Mouse (Mus musculus) CD4-positive helper T cell, adult 2 months (primary cell): ENCODE data around the gene Rcan2.

Experiments used
- DNase-seq: peaks from one replicate; pipeline ENCODE4 v3.0.0-alpha.2; 2012; ENCODE audit warnings: low read depth, missing footprints, low spot score

The Rcan2 gene

GRCm38 (mm10) chr17:43801077-43801476 lies at the start of gene Rcan2:
Rcan2 (plus strand) TSS chr17:43801351.
- no peak for DNase-seq

DNA sequence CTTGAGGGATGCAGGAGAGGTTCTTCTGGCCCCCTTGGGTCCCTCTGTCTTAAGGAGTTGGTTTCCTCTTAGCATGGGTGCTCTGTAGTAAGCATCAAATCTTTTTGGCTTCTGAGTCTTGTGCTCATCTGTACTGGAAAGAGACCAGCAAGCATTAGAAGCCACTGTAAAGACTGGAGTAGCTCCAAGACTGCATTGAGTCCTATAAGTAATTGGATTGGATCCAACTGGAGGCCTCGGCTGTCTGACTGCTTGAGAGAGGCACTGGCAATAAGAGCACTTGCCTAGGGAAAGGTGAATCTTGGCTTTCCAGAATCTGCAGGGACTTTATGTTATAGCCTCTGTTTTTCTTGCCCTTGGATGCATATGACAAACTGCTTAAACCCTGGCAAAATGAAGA lies 48.3 kb upstream of the Rcan2 start:
- no peak for DNase-seq

GRCm38 (mm10) chr17:43754687-43755086 lies 46.5 kb upstream of the Rcan2 start:
- DNase-seq, result no peak

GRCm38 (mm10) chr17:43758607-43759259 lies 42.4 kb upstream of the Rcan2 start:
- DNase-seq, result no peak

DNA sequence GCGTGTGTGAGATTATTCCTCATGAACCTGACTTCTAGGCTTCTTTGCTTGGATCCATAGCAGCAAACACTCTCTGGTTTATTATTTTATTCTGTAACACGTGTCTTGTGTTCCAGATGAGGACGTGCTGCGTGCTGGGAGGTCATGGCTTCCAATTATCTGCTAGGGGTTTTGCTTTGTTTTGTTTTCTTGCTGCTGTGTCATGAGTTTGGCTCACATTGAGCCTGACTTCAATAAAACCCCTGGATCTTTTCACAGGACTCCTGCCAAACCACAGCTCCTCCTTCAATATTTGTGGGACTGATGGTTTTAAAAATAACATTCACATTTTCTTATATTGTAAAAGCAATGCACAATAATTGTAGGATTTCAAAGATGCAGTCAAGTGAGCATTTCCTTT lies 16.6 kb upstream of the Rcan2 start:
- DNase-seq, result no peak

DNA sequence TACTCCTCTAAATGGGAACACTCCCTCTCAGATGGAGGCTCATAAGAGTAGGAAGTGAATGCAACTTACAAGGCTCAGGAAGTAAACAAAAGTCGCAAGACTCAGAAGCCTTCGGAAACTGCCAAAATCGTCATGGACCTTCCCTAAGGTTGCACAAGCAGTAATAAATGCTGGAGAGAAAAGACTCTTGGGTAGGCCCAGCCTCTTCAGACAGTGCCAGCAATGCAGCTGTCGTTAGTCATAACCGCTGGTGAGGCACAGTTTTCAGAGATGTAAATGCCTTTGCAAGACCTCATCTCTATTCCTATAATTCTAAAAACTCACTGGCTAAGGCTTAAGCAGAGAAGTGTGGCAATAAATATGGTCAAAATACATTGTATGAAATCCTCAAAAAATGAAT lies 12.9 kb upstream of the Rcan2 start:
- no peak for DNase-seq

DNA sequence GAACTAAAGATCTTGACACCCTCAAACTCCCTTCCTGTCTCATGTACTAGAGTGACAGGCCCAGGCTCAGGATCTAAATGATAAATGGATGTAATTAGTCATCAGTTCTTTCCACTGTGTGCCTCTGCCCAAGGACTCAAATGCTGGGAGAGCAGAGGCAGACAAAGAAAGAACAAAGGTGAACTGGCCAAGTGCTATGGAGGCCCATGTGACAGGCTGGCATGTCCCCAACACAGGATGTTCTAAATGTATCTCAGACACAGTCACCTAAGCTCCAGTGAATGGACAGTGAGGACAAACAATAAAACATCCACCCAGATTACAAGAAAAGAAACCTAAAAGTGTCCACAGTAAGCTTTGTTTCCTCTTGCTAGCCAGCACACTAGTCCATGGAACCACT lies 11.8 kb upstream of the Rcan2 start:
- no peak for DNase-seq

DNA sequence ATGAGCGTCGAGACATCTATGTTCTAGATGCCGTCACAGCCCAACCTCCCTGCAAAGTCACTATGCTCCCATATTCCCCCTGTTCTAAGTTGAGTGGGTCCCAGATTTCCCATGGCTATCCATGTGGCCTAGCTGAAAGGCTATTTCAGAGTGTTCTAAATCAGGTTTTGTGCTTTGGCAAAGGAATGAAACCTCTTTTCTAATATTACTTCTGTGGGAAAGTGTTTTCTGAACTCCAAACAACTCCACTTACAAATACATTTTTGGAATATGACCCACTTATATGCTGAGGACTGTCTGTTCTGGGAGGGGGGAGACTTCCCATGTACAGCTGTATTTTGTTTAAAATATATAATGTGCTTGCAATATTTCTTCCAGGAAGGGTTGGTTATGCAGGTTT lies 9.4 kb upstream of the Rcan2 start:
- no peak for DNase-seq

GRCm38 (mm10) chr17:43794731-43795280 lies 6.3 kb upstream of the Rcan2 start:
- DNase-seq, result no peak

DNA sequence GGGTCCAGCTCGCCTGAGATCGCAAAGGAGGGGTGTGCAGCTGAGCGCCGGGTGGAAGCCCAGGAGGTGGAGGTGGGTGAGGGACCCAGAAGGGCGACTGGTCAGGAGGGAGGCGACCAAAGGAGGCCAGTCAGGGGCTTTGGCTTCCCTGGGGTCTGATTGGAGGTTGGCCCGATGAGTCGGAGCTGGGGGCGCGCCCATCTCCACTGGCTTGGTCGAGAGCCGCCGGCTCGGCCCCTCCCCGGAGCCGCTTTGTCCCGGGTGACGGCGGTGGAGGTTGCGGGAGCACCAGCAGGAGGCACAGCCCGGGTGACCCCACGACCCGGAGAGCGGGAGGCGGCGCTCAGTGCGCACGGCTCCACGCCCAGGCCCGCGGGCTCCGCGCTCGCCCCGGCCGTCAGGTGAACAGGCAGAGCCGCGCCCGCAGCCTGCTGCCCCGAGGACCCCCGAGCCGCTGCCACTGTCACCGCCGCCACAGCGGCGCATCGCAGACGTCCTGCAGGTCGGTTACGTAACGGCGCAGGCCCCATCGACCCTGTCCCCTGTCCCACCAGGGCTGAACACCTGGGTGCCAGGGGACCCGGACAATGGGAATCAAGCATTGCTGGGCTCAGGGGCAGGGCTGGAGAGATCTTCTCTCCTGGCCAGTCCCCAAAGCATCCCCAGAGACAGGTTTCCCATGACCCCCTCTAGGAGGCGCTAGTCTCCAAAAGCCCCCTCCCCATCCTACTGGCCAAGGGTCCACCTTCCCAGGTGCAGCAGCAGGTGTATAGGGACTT lies 633 bp downstream of the Rcan2 start:
- DNase-seq, result no peak

- DNase-seq, result no peak
Observed at GRCm38 (mm10) chr17:43802414-43802813, 1.3 kb downstream of the Rcan2 start.

DNA sequence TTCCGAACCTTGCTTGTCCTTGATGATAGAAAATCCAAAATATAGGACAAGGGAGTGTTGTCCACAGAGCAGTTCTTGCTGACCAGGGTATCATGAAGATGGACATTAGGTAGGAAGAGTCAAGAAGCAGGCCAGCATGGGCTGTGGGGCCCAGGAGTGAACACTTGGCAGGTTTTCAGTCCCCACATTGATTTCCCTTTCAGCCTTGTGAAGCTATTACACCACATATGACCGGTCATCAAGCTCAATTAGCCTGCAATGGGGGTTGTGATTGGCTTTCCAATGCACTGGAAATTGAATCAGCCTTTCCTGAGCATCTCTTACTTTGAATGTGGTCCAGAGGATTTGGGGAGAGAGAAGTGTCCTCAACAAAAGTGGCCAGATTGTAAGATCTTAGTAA lies 2.0 kb downstream of the Rcan2 start:
- no peak for DNase-seq

DNA sequence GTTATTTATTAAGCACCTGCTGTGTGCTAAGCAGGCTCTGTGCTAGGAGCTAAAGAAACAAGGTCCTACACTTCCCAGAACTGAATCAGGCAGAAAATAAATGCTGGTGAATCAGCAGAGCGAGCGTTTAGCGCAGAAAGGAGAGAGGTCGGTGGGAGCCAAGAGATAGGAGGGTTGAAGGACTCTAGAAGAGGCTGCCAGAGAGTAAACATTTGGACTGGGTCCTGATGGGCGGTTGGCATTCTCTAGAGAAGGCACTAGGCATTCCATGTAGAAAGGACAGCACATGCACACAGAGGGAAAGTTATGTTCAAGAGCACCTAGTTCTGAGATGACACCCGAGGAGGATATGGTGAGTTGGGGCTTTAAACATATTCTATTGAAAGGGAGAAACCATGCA lies 2.6 kb downstream of the Rcan2 start:
- no peak for DNase-seq

- no peak for DNase-seq
Observed at GRCm38 (mm10) chr17:43806841-43807240, 5.7 kb downstream of the Rcan2 start.

GRCm38 (mm10) chr17:43811453-43811852 lies 10.3 kb downstream of the Rcan2 start:
- DNase-seq, result no peak

- DNase-seq, result no peak
Observed at GRCm38 (mm10) chr17:43815376-43815775, 14.2 kb downstream of the Rcan2 start.

DNA sequence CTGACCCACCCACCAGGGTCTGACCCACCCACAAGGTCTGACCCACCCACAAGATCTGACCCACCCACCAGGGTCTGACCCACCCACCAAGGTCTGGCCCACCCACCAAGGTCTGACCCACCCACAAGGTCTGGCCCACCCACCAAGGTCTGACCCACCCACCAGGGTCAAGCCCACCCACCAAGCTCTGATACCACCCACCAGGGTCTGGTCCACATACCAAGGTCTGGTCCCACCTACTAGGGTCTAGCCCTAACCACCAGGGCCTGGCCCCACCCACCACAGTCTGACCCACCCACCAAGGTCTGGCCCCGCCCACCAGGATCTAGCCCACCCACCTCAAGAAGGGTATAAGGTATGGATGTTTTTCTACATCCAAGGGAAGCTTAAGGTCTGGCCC lies 15.3 kb downstream of the Rcan2 start:
- no peak for DNase-seq

GRCm38 (mm10) chr17:43817171-43817570 lies 16.0 kb downstream of the Rcan2 start:
- no peak for DNase-seq

DNA sequence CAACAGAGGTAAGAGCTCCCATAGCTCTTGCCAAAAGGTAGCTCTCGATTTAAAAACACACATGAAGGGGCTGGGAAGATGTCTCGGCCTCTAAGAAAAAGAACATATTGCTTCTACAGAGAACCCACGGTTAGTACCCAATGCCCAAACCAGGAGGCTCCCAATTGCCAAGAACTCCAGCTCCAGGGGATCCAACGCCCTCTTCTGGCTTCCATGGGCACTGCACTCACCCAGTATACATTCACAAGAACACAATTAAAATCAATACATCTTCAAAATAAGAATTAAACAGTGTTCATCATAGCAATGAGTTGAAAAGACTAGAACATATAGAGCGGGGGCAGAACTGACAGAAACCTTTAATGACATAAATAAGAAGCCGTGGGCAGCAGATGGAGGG lies 17.2 kb downstream of the Rcan2 start:
- DNase-seq, result no peak

- DNase-seq, result no peak
Observed at GRCm38 (mm10) chr17:43820904-43821303, 19.8 kb downstream of the Rcan2 start.

DNA sequence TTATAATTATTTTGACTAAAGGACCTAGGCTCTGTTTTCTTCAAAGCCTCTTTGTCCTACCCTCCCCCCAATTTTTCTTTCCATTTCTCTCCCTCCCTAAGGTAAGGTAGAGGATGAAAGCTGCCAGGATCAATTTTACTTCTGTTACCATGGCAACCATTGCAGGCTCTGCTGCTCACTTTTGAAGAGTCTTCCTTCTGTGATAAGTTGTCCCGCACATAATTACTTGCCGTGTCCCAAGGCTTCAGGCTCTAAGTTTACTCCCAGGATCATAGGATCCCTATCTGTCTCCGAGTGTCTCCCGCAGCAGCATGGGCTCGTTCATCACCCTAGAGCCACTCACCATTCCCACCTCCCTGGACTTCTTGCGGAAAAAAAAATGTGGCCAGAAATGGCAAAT lies 21.1 kb downstream of the Rcan2 start:
- DNase-seq, result no peak

DNA sequence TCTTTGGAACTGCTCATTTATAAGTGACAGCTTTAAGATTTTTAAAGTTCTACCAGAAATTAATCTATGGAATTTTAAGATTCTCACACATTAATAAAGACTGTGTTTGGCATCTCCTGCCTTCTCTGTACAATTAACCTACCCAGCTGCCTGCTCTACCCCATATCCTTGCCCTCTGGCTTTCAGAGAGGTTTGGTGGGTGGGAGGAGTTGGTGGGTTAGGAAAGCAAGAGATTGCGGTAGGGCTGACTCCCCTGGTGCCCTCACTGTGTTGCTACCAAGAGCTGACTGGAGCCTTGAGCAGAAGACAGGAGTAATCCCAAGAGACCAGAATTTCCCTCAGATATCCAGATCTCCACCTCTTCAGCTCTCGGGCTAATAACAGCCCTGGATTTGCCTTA lies 21.5 kb downstream of the Rcan2 start:
- no peak for DNase-seq

GRCm38 (mm10) chr17:43824781-43825410 lies 23.7 kb downstream of the Rcan2 start:
- no peak for DNase-seq
